Mouse (Mus musculus): ENCODE measurements around the gene Tex52.
"Not testable (repeated sequence)": the region's sequence is repeated elsewhere in the genome, so short reads cannot be mapped to it uniquely, and the experiment has no call there.

The Tex52 gene

GRCm38 (mm10) chr6:128379636-128380035, 4.4 kb downstream of the Tex52 start:
- ATAC-seq (ENCODE audit: insufficient number of reproducible peaks, low FRiP score, low TSS enrichment): no peak

GRCm38 (mm10) chr6:128380594-128381167, 5.4 kb downstream of the Tex52 start:
- ATAC-seq (ENCODE audit: insufficient number of reproducible peaks, low FRiP score, low TSS enrichment): not testable (repeated sequence)

DNA sequence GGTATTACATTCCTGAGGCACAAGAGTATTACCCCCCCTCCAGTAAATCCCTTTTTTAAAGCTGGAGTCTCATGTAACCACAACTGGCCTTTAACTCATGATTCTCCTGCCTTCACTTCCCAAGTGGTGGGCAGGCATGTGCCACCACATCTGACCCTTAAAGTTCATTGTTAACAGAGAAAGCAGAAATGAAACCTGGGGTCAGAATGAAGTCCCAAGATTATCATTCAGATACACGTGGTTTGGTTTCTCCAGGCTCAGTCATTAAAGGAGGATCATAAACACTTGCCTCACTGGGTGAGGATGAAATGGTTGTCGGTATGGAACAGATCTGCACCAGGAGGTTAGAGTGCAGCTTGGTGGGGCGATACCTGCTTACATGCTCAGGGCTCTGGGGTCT, 6.0 kb downstream of the Tex52 start:
- no peak for ATAC-seq (ENCODE audit: insufficient number of reproducible peaks, low FRiP score, low TSS enrichment)

- no peak for ATAC-seq (ENCODE audit: insufficient number of reproducible peaks, low FRiP score, low TSS enrichment)
These were observed 8.5 kb downstream of the Tex52 start for GRCm38 (mm10) chr6:128383752-128384151.

DNA sequence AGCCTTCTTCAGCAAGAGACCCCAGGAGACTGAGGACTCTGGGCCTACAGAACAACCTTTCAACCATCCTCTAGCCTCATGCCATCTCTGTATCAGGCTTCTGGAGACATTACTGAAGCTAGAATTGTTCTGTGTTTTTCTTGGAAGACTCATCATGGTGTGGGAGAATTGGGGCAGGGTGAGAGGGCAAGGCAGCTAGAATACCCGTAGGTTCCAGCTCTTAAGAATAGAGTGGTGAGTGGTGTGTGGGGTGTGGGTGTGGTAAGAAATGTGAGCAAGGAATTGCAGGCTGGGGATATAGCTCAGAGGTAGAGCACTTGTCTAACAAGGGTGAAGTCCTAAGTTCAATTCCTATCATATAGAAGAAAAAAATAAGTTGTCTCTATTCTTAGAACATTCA, 9.8 kb downstream of the Tex52 start:
- no peak for ATAC-seq (ENCODE audit: insufficient number of reproducible peaks, low FRiP score, low TSS enrichment)

DNA sequence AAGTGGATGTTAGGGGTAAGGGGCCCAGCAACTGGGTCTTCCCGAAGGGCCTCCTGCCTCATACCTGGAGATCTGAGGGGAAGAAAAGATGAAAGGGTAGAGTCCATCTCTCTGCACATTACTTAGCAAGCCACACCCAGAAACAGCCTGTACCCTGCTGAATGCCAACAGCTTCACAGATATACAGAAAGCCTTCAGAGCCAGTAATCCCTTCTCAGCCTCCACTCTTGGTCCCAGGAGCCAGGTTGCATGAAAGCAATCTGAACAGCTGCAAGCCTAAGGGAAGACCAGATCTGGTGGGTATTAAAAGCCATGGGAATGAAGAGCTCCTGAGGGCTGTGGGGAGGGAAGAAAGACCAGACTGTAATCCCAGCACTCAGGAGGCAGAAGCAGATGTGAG, 13.9 kb downstream of the Tex52 start:
- no peak for ATAC-seq (ENCODE audit: insufficient number of reproducible peaks, low FRiP score, low TSS enrichment)

DNA sequence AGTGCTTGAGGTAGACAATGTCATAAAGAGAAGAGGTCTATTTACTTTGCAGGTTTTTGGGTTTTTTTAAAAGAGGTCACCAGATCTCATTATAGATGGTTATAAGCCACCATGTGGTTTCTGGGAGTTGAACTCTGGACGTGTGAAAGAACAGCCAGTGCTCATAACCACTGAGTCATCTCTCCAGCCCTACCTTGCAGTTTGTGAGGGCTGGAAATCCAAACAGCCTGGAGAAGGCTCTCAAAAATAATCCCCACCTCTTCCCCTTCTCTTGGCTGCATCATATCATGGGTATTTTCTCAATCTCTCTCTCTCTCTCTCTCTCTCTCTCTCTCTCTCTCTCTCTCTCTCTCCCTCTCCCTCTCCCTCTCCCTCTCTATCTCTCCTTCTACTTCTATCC, 15.4 kb downstream of the Tex52 start:
- ATAC-seq (ENCODE audit: insufficient number of reproducible peaks, low FRiP score, low TSS enrichment): no peak

DNA sequence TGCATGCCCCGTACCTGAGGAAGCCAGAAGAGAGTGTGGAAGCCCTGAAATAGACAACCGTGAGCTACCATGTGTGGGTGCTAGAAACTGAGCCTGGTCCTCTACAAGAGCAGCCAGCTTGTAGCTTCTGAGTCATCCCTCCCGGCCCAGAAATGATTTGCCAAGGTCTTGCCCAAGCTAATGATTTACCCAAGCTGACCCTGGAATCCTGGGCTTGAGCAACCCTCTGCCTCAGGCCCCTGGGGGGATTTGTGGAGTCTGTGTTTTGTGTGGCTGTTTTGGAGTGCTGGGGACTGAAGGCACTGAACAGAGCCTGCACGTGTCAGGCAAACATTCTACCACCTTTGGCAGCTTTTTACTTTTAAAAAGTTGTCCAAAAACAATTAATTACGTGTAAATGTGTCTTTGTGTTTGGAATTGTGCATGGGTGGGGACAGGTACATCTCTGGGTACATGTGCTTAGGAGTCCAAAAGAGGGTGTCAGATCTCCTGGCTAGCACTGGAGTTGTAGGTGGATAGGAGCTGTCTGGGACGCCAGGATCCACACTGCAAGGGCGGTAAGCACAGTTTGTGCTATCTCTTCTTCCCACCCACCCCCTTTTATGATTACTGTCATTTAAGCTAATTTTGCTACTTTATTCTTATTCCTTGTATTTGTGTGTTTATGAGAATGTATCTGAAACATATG, 22.5 kb downstream of the Tex52 start:
- ATAC-seq (ENCODE audit: insufficient number of reproducible peaks, low FRiP score, low TSS enrichment): no peak

DNA sequence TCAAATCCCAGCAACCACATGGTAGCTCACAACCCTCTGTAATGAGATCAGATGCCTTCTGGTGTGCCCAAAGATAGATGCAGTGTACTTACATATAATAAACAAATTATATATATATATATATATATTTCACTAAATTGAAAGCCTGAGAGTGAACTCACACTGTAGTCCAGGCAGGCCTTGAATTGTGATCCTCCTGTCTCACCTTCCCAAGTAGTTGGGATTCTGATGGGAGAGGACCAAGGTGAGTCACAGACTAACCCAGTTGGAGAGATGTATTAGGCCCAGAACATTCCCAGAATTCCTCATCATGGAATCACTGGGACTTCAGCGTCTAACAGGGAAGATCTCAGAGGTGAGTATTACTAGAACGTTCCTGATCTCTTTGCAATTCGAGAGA, 23.7 kb downstream of the Tex52 start, which contains the start of gene Nrip2:
Gene Nrip2 (plus strand): TSS at position 301 of the 400 bp plus-strand sequence.
- no peak for ATAC-seq (ENCODE audit: insufficient number of reproducible peaks, low FRiP score, low TSS enrichment)

DNA sequence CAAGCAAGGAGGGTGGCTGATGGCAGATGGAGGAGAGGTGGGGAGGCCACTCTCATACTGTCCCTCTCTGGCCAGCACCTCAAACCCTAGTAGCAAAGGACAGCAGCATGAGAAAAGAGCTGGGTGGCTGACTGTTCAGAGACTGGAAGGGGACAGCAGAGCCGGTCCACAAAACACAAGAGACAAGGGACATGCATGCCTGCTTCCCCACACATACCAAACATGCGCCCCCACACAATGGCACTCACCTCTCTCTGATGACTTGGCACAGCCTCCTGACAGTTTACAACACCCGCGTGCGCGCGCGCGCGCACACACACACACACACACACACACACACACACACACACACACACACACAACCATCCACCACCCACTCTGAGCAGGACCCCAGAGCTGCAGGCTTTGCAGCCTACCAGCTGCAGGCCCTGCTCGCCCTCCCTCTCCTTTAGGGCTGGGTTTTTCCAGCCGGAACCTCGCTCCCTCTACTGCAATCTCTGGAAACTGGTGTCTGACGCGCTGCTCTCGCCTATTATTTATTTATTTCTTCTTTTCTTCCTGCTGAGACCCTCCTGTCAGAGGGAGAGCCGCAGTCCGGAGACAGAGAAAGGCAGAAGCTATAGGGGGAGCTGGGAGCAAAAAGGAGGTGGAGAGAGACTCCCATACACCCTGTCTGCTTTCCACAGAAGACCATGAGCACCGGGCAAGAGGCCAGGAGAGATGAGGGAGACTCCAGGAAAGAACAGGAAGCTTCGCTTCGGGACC, 24.3 kb downstream of the Tex52 start:
- peak; percentile 67 for ATAC-seq (ENCODE audit: insufficient number of reproducible peaks, low FRiP score, low TSS enrichment)

- ATAC-seq (ENCODE audit: insufficient number of reproducible peaks, low FRiP score, low TSS enrichment): no peak
These were observed 29.5 kb downstream of the Tex52 start for GRCm38 (mm10) chr6:128404708-128405107.

- no peak for ATAC-seq (ENCODE audit: insufficient number of reproducible peaks, low FRiP score, low TSS enrichment)
These were observed 33.4 kb downstream of the Tex52 start for GRCm38 (mm10) chr6:128408544-128409125.

DNA sequence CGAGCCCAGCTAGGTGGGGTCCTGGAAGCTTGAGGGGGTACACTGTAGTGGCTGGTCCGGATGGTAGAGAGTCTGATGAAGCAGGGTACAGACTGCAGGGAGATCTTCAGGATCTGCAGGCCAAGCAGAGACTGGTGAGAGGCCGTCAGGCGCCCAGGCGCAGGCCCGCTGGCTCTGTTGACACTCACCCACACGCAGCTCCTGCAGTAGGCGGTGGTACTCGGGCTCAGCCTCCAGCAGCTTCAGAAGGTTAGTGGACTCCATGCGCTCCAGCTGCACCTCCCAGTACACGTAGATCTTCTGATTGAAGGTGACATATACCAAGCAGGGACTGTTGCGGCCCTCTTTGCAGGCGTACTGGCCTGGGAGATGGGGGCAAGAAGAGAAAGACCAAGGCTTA, 35.0 kb downstream of the Tex52 start:
- ATAC-seq (ENCODE audit: insufficient number of reproducible peaks, low FRiP score, low TSS enrichment): no peak

DNA sequence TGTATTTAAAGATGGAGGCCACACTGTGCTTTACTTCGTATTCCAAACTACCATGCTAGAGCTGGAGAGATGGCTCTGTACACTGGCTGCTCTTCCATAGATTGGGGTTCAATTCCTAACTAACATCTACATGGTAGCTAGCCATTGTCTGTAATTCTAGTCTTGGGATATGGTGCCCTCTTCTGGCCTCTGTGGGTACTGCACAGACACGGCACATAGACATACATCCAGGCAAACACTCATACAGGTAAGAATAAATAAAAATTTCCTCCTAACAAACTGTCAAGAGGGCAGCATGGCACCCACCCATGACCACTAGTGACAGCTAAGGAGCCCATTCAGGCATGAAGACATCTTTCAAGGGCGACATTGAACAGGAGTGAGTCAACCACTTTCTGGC, 35.9 kb downstream of the Tex52 start:
- ATAC-seq (ENCODE audit: insufficient number of reproducible peaks, low FRiP score, low TSS enrichment): peak; percentile 36; the same call in 1 of the 2 replicates

- no peak for ATAC-seq (ENCODE audit: insufficient number of reproducible peaks, low FRiP score, low TSS enrichment)
These were observed 40.9 kb downstream of the Tex52 start for GRCm38 (mm10) chr6:128416169-128416568.

GRCm38 (mm10) chr6:128418076-128418475, 42.8 kb downstream of the Tex52 start:
- no peak for ATAC-seq (ENCODE audit: insufficient number of reproducible peaks, low FRiP score, low TSS enrichment)

GRCm38 (mm10) chr6:128421036-128421435, 45.8 kb downstream of the Tex52 start:
- no peak for ATAC-seq (ENCODE audit: insufficient number of reproducible peaks, low FRiP score, low TSS enrichment)

GRCm38 (mm10) chr6:128421480-128421879, 46.2 kb downstream of the Tex52 start:
- no peak for ATAC-seq (ENCODE audit: insufficient number of reproducible peaks, low FRiP score, low TSS enrichment)

DNA sequence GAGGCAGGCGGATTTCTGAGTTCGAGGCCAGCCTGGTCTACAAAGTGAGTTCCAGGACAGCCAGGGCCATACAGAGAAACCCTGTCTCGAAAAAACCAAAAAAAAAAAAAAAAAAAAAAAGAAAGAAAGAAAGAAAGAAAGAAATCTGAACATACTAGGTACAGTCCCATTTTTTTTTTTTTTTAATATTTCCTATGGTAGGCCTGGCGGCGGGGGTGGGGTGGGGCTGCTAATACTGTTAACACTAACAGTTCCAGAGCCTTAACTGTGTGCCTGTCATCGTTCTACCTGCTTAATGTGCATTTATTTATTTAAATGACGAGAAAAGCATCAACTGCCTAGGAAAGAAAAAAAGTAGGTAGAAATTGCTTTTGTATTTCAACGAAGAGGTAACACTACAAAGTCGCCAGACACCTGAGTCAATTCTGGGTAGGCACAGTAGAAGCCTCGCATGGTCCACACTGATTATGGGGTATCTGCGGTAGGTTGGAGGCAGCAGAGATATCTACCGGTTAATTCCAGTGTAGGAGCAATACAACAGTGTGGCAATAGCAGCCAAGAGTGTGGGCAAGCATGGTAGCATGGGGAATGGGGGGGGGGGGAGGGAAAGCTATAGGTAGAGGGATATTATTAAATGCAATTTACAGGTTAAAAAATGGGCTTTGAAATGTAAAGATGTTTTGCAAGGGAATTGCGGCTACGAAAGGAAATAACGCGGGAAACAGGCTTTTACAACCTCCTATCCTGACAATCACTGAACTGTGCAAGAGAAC, 48.4 kb downstream of the Tex52 start:
- no peak for ATAC-seq (ENCODE audit: insufficient number of reproducible peaks, low FRiP score, low TSS enrichment)

GRCm38 (mm10) chr6:128424269-128425019, 49.2 kb downstream of the Tex52 start, which contains the start of gene Itfg2:
Gene Itfg2 (minus strand): TSS chr6:128424931.
- peak; percentile 92 for ATAC-seq (ENCODE audit: insufficient number of reproducible peaks, low FRiP score, low TSS enrichment)
